Mouse (Mus musculus): ENCODE measurements around the gene Rsg1.

- TF ChIP-seq GABPA (IDR thresholded peaks at IDR 0.05; ENCODE audit: insufficient replicate concordance, low read depth, low read length) (no peak), ETS1 (conservative IDR thresholded peaks at IDR 0.05; ENCODE audit: low read depth, low read length) (no peak), EP300 (IDR thresholded peaks at IDR 0.05; ENCODE audit: low read length) (no peak), JUND (conservative IDR thresholded peaks at IDR 0.05; ENCODE audit: low read depth, low read length) (no peak), MAFK (IDR thresholded peaks at IDR 0.05; ENCODE audit: insufficient replicate concordance, low read length) (no peak), ZNF384 (IDR thresholded peaks at IDR 0.05; ENCODE audit: low read depth, low read length) (no peak), POLR2A (IDR thresholded peaks at IDR 0.05; ENCODE audit: low read depth, low read length) (no peak), CTCF (conservative IDR thresholded peaks at IDR 0.05 in 1 of 2, IDR thresholded peaks at IDR 0.05 in 1 of 2; ENCODE audit: low read depth in 2 of 2, low read length in 2 of 2) (no peak)
These were observed 56.6 kb downstream of the Rsg1 start for GRCm38 (mm10) chr4:141270201-141270940.
